Mouse (Mus musculus) megakaryocyte, embryonic 14.5 days (primary cell): ENCODE measurements around the gene Utrn. TPM values are rescaled to one million over a fixed set of nuclear protein-coding genes. Genes with fewer than 3 reads are reported as not detected.

ENCODE experiments used
- H3K27me3 ChIP-seq: replicated peaks from 2 replicates; pipeline ENCODE3; 2012; ENCODE audit warnings: inconsistent platforms
- H3K36me3 ChIP-seq: replicated peaks from 2 replicates; pipeline ENCODE3; 2012; ENCODE audit warnings: low read length, inconsistent platforms, mixed read lengths
- H3K4me1 ChIP-seq: 2 replicates; pipeline ENCODE4 v1.6.1; 2012; ENCODE audit warnings: inconsistent platforms
- H3K4me3 ChIP-seq: replicated peaks from 2 replicates; pipeline ENCODE3; 2012; ENCODE audit warnings: moderate library complexity, mild to moderate bottlenecking, inconsistent platforms
- H3K9me3 ChIP-seq: 2 replicates; pipeline ENCODE4 v1.6.1; 2012; ENCODE audit warnings: inconsistent platforms
- FLI1 ChIP-seq: IDR thresholded peaks from 2 replicates; pipeline ENCODE4 v1.6.1; 2012; ENCODE audit warnings: low read length, inconsistent platforms, mixed read lengths
- GATA1 ChIP-seq: IDR thresholded peaks from 3 replicates; pipeline ENCODE4 v1.6.1; 2012; ENCODE audit warnings: mixed read lengths, low read length, inconsistent platforms, borderline replicate concordance
- polyA plus RNA-seq: library from polyadenylated mRNA; stranded (reverse); fragments of >175 nt; gene quantifications from 2 replicates; pipeline ENCODE4 v1.2.3, GENCODE M21; 2012; ENCODE audit warnings: low replicate concordance; ENCODE audit not compliant: insufficient read depth

Utrn gene
- polyA plus RNA-seq, 1 experiment = 6.1 TPM

- Histone ChIP-seq H3K9me3 (no peaks in the 10 kb centered on the region), H3K4me1 (peaks cover 89% of the 10 kb centered on the region), H3K27me3 (no peaks in the 10 kb centered on the region), H3K36me3 (peaks cover under 1% of the 10 kb centered on the region), H3K4me3 (no peak overlapping the region)
- TF ChIP-seq GATA1 (no peak), FLI1 (no peak)
Observed at GRCm38 (mm10) chr10:12574760-12575159, 294.4 kb downstream of the Utrn start.

DNA sequence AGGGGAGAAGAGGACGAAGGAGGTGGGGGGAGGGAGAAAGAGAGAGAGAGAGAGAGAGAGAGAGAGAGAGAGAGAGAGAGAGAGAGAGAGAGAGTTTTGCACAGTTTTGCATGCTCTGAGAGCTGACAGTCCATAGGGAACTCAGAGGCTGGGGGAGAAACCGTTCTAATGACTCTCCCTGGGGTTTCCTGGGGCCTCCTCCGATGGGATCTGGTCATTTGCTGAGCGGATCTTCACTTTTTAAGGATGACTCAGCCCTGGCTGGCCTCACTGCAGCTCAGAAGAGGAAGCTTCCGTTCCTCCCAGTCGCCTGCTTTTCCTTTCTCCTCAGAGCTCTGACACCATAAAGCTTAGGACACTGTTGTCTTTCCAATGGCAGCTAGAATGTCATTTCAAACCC lies 295.6 kb downstream of the Utrn start:
- H3K4me3 ChIP-seq = peak overlapping the region; percentile 85
- TF ChIP-seq GATA1 = no peak
- TF ChIP-seq FLI1 = no peak

GRCm38 (mm10) chr10:12572759-12573158 lies 296.4 kb downstream of the Utrn start:
- Histone ChIP-seq H3K36me3 (no peaks in the 10 kb centered on the region), H3K4me1 (peaks cover 88% of the 10 kb centered on the region), H3K4me3 (peak overlapping the region; percentile 85), H3K9me3 (no peaks in the 10 kb centered on the region), H3K27me3 (no peaks in the 10 kb centered on the region)
- TF ChIP-seq GATA1 = no peak

More for the DNA sequence above, 295.6 kb downstream of the Utrn start:
- Histone ChIP-seq H3K36me3 (no peaks in the 10 kb centered on the region), H3K9me3 (no peaks in the 10 kb centered on the region), H3K4me1 (peaks cover 88% of the 10 kb centered on the region), H3K27me3 (no peaks in the 10 kb centered on the region)

- peaks cover 75% of the 10 kb centered on the region for H3K4me1 ChIP-seq
- peaks cover 7% of the 10 kb centered on the region for H3K36me3 ChIP-seq
- TF ChIP-seq GATA1 (no peak), FLI1 (no peak)
- no peak overlapping the region for H3K4me3 ChIP-seq
- H3K9me3 ChIP-seq = no peaks in the 10 kb centered on the region
- no peaks in the 10 kb centered on the region for H3K27me3 ChIP-seq
Observed at GRCm38 (mm10) chr10:12564425-12564824, 304.7 kb downstream of the Utrn start.

GRCm38 (mm10) chr10:12558810-12559209 lies 310.4 kb downstream of the Utrn start:
- Histone ChIP-seq H3K4me3 (peak overlapping the region; percentile 50), H3K36me3 (peaks cover 7% of the 10 kb centered on the region), H3K9me3 (no peaks in the 10 kb centered on the region), H3K4me1 (peaks cover 81% of the 10 kb centered on the region), H3K27me3 (no peaks in the 10 kb centered on the region)
- TF ChIP-seq GATA1 = no peak
- TF ChIP-seq FLI1 = no peak

DNA sequence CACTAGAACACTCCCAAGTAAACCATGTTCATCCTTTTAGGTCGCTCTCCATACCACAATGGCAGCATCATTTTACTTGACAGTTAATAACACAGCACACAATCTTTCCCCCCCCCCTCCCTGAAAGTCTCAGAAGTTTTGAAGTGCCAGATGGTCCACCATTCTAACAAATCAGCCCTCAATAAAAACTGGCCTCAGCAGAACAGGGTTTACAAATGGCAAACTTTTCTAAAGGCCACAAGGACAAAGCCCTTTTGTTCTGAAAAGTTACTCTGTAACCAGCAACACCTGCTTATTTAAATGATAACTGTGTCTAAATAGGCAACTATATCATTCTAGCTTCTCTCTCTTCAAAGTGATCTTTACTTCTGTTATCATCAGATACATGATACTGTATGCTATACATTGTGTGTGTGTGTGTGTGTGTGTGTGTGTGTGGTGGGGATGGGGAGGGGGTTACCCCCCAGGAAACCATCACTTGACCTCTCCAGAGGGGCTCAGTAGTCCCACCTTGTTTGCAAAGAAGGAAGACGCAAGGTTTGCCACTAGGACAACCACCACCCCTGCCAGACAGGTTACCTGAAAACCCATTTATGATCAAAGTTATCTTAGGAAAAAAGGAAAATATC lies 315.0 kb downstream of the Utrn start:
- no peak overlapping the region for H3K4me3 ChIP-seq
- no peaks in the 10 kb centered on the region for H3K27me3 ChIP-seq
- peaks cover 97% of the 10 kb centered on the region for H3K4me1 ChIP-seq
- H3K9me3 ChIP-seq = no peaks in the 10 kb centered on the region
- no peaks in the 10 kb centered on the region for H3K36me3 ChIP-seq
- TF ChIP-seq FLI1 (no peak), GATA1 (no peak)

GRCm38 (mm10) chr10:12552890-12553278 lies 316.3 kb downstream of the Utrn start:
- H3K4me1 ChIP-seq = peaks cover 95% of the 10 kb centered on the region

GRCm38 (mm10) chr10:12552196-12552889 lies 316.8 kb downstream of the Utrn start:
- peaks cover 90% of the 10 kb centered on the region for H3K4me1 ChIP-seq
- no peaks in the 10 kb centered on the region for H3K9me3 ChIP-seq
- H3K36me3 ChIP-seq = no peaks in the 10 kb centered on the region
- peak overlapping the region; percentile 42 for H3K4me3 ChIP-seq
- H3K27me3 ChIP-seq = no peaks in the 10 kb centered on the region
- TF ChIP-seq FLI1 = no peak
- no peak for TF ChIP-seq GATA1

More at GRCm38 (mm10) chr10:12552890-12553278, 316.3 kb downstream of the Utrn start:
- Histone ChIP-seq H3K36me3 (no peaks in the 10 kb centered on the region), H3K9me3 (no peaks in the 10 kb centered on the region), H3K4me3 (peak overlapping the region; percentile 80), H3K27me3 (no peaks in the 10 kb centered on the region)
- TF ChIP-seq GATA1 (no peak), FLI1 (no peak)

DNA sequence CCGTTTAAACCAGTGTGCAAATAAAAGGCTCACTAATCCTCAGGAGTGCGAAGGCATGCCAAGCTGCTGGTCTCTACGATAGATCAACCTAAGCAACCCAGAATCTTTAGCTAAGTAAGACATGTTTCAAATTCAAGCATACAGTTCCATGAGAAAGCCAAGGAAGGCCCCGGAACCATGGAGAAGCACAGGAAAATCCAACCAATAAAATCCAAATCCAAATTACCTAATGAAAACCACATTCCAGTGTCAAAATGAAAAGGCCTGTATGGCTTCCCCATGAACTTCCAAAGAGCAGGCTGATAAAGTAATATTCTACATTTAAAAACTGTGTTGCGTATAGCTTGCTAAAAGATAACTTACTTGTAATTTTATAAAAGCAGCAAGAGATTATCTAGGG lies 317.4 kb downstream of the Utrn start:
- peaks cover 87% of the 10 kb centered on the region for H3K4me1 ChIP-seq
- TF ChIP-seq GATA1 (no peak), FLI1 (no peak)

DNA sequence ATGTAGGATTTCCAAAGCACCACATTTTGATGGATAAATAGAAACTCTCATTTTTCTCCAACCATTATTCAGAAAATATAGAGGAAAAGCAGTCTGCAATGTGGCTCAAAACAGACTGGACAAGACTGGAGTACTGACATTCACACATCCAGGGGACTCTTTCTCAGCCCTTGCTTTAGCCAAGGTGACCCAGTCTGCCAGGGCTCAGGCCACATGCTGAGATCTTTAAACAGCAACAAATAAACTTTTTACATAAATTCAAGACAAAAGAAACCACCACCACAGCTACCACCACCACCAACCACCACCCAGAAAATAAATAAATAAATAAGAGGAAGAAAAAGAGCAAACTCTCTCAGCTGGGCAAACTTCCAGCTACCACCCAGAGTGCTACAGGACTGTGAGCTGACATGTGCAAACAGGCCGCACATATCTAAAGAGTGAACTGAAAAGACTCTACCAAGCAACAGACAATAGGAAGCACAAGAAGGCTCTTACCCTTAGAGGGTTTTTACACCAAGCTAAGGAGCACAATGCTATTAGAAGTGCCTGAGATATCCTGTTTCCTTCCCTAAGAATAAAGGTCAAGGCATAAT lies 319.1 kb downstream of the Utrn start:
- peaks cover 7% of the 10 kb centered on the region for H3K36me3 ChIP-seq
- H3K9me3 ChIP-seq = no peaks in the 10 kb centered on the region
- H3K27me3 ChIP-seq = no peaks in the 10 kb centered on the region
- H3K4me3 ChIP-seq = no peak overlapping the region
- H3K4me1 ChIP-seq = peaks cover 87% of the 10 kb centered on the region
- TF ChIP-seq GATA1 (no peak), FLI1 (no peak)

More for the DNA sequence above, 317.4 kb downstream of the Utrn start:
- no peak overlapping the region for H3K4me3 ChIP-seq
- no peaks in the 10 kb centered on the region for H3K27me3 ChIP-seq
- H3K9me3 ChIP-seq = no peaks in the 10 kb centered on the region
- H3K36me3 ChIP-seq = no peaks in the 10 kb centered on the region
